Mouse (Mus musculus): ENCODE measurements around the gene Doc2a. TPM values are rescaled to one million over a fixed set of nuclear protein-coding genes. Genes with fewer than 3 reads are reported as not detected.

Gene Doc2a
- polyA plus RNA-seq, 1 experiment: not detected

- H3K27ac ChIP-seq (ENCODE audit: insufficient read depth, low read depth, low read length): no peak overlapping the region
- no peak for TF ChIP-seq CTCF (IDR thresholded peaks at IDR 0.05; ENCODE audit: insufficient read depth, low read depth, low read length)
- no peak for TF ChIP-seq POLR2A (IDR thresholded peaks at IDR 0.05; ENCODE audit: insufficient read depth, low read depth, low read length)
- H3K4me1 ChIP-seq (ENCODE audit: control insufficient read depth, insufficient read depth, low read length): peaks cover 24% of the 10 kb centered on the region
- H3K4me3 ChIP-seq (ENCODE audit: insufficient read depth, low read depth, low read length): no peak overlapping the region
Measured at GRCm38 (mm10) chr7:126803751-126804150, 43.5 kb upstream of the Doc2a start.

GRCm38 (mm10) chr7:126806956-126807355 is 40.3 kb upstream of the Doc2a start:
- TF ChIP-seq POLR2A (IDR thresholded peaks at IDR 0.05; ENCODE audit: insufficient read depth, low read depth, low read length): no peak
- TF ChIP-seq CTCF (IDR thresholded peaks at IDR 0.05; ENCODE audit: insufficient read depth, low read depth, low read length): no peak
- Histone ChIP-seq H3K4me3 (ENCODE audit: insufficient read depth, low read depth, low read length) (no peak overlapping the region), H3K4me1 (ENCODE audit: control insufficient read depth, insufficient read depth, low read length) (peaks cover 14% of the 10 kb centered on the region), H3K27ac (ENCODE audit: insufficient read depth, low read depth, low read length) (no peak overlapping the region)
- WGBS: 74% methylated on average over 6 of the region's 6 CpGs

- Histone ChIP-seq H3K27ac (ENCODE audit: insufficient read depth, low read depth, low read length) (no peak overlapping the region), H3K4me3 (ENCODE audit: insufficient read depth, low read depth, low read length) (no peak overlapping the region), H3K4me1 (ENCODE audit: control insufficient read depth, insufficient read depth, low read length) (peaks cover 14% of the 10 kb centered on the region)
- no peak for TF ChIP-seq POLR2A (IDR thresholded peaks at IDR 0.05; ENCODE audit: insufficient read depth, low read depth, low read length)
- WGBS: 71% methylated on average over 4 of the region's 4 CpGs
Measured at GRCm38 (mm10) chr7:126807405-126807804, 39.8 kb upstream of the Doc2a start.

- TF ChIP-seq CTCF (IDR thresholded peaks at IDR 0.05; ENCODE audit: insufficient read depth, low read depth, low read length): no peak
- TF ChIP-seq POLR2A (IDR thresholded peaks at IDR 0.05; ENCODE audit: insufficient read depth, low read depth, low read length): peak; percentile 44; the same call in 1 of the 2 replicates
- WGBS: under 1% methylated on average over 43 of the region's 43 CpGs
- Histone ChIP-seq H3K4me1 (ENCODE audit: control insufficient read depth, insufficient read depth, low read length) (peaks cover 14% of the 10 kb centered on the region), H3K4me3 (ENCODE audit: insufficient read depth, low read depth, low read length) (peak overlapping the region; percentile 82), H3K27ac (ENCODE audit: insufficient read depth, low read depth, low read length) (peak overlapping the region; percentile 53)
Measured at GRCm38 (mm10) chr7:126808703-126809455, 38.3 kb upstream of the Doc2a start.

- TF ChIP-seq CTCF (IDR thresholded peaks at IDR 0.05; ENCODE audit: insufficient read depth, low read depth, low read length): no peak
- no peak for TF ChIP-seq POLR2A (IDR thresholded peaks at IDR 0.05; ENCODE audit: insufficient read depth, low read depth, low read length)
- WGBS: 62% methylated on average over 5 of the region's 5 CpGs
- H3K4me3 ChIP-seq (ENCODE audit: insufficient read depth, low read depth, low read length): no peak overlapping the region
- H3K27ac ChIP-seq (ENCODE audit: insufficient read depth, low read depth, low read length): no peak overlapping the region
- H3K4me1 ChIP-seq (ENCODE audit: control insufficient read depth, insufficient read depth, low read length): peaks cover 14% of the 10 kb centered on the region
Measured at GRCm38 (mm10) chr7:126809723-126810369, 37.4 kb upstream of the Doc2a start.

GRCm38 (mm10) chr7:126815726-126816222 is 31.4 kb upstream of the Doc2a start:
- Histone ChIP-seq H3K27ac (ENCODE audit: insufficient read depth, low read depth, low read length) (no peak overlapping the region), H3K4me3 (ENCODE audit: insufficient read depth, low read depth, low read length) (no peak overlapping the region), H3K4me1 (ENCODE audit: control insufficient read depth, insufficient read depth, low read length) (no peaks in the 10 kb centered on the region)
- no peak for TF ChIP-seq POLR2A (IDR thresholded peaks at IDR 0.05; ENCODE audit: insufficient read depth, low read depth, low read length)
- TF ChIP-seq CTCF (IDR thresholded peaks at IDR 0.05; ENCODE audit: insufficient read depth, low read depth, low read length): no peak
- WGBS: 61% methylated on average over 8 of the region's 8 CpGs

- no peak overlapping the region for H3K4me3 ChIP-seq (ENCODE audit: insufficient read depth, low read depth, low read length)
- H3K4me1 ChIP-seq (ENCODE audit: control insufficient read depth, insufficient read depth, low read length): no peaks in the 10 kb centered on the region
- H3K27ac ChIP-seq (ENCODE audit: insufficient read depth, low read depth, low read length): no peak overlapping the region
- no peak for TF ChIP-seq POLR2A (IDR thresholded peaks at IDR 0.05; ENCODE audit: insufficient read depth, low read depth, low read length)
- TF ChIP-seq CTCF (IDR thresholded peaks at IDR 0.05; ENCODE audit: insufficient read depth, low read depth, low read length): no peak
- 83% methylated on average over 8 of the region's 8 CpGs for WGBS
Measured at GRCm38 (mm10) chr7:126816494-126816893, 30.7 kb upstream of the Doc2a start.

GRCm38 (mm10) chr7:126817595-126817994 is 29.6 kb upstream of the Doc2a start:
- TF ChIP-seq CTCF (IDR thresholded peaks at IDR 0.05; ENCODE audit: insufficient read depth, low read depth, low read length) (no peak), POLR2A (IDR thresholded peaks at IDR 0.05; ENCODE audit: insufficient read depth, low read depth, low read length) (no peak)
- H3K4me1 ChIP-seq (ENCODE audit: control insufficient read depth, insufficient read depth, low read length): peaks cover 6% of the 10 kb centered on the region
- WGBS: 84% methylated on average over 7 of the region's 7 CpGs
- H3K27ac ChIP-seq (ENCODE audit: insufficient read depth, low read depth, low read length): no peak overlapping the region
- no peak overlapping the region for H3K4me3 ChIP-seq (ENCODE audit: insufficient read depth, low read depth, low read length)

- 26% methylated on average over 1 of the region's 1 CpGs for WGBS
- no peak for TF ChIP-seq POLR2A (IDR thresholded peaks at IDR 0.05; ENCODE audit: insufficient read depth, low read depth, low read length)
- no peak for TF ChIP-seq CTCF (IDR thresholded peaks at IDR 0.05; ENCODE audit: insufficient read depth, low read depth, low read length)
- Histone ChIP-seq H3K4me3 (ENCODE audit: insufficient read depth, low read depth, low read length) (no peak overlapping the region), H3K4me1 (ENCODE audit: control insufficient read depth, insufficient read depth, low read length) (peaks cover 6% of the 10 kb centered on the region), H3K27ac (ENCODE audit: insufficient read depth, low read depth, low read length) (no peak overlapping the region)
Measured at GRCm38 (mm10) chr7:126818818-126819217, 28.4 kb upstream of the Doc2a start.
